Mouse (Mus musculus) ZHBTc4 (cell line): Measurements from ENCODE around the gene Actg2.

Experiments
- DNase-seq: peaks from one replicate; pipeline ENCODE4 v3.0.0-alpha.2; 2011; ENCODE audit warnings: low read depth, low spot score

Gene Actg2

DNA sequence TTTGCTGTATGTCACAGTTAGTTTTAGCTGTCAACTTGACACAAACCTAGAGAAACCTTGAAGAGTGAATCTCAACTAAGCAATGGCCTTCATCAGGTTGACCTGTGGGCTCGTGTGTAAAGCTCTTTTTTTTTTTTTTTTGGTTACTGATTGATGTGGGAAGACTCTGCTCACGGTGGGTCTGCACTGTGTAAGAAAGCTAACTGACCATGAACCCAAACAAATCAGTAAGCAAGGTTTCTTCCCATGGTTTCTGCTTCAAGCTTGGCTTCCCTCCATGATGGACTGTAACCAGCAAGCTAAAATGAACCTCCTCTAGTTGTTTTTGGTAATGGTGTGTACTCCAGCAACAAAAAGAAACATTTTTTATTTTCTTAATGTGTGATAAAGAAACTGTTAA, 56.9 kb downstream of the Actg2 start:
- no peak for DNase-seq

- no peak for DNase-seq
Measured at GRCm38 (mm10) chr6:83478628-83479027, 57.4 kb downstream of the Actg2 start.

DNA sequence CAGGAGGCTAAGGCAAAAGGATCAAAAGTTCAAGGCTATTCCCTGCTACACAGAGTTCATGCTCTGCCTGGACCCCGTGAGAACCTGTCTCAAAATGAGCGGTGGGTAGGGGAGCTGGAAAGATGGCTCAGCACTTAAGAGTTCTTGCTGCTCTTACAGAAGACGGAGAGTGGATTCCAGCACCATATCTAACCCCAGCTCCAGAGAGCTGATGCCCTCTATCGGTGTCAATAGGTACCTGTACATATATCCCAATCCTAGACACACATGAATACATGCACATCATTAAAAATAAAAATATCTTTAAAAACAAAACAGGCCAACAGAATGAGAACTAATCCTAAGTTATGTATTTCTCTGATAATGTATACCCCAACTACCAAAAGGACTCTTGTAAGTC, 57.8 kb downstream of the Actg2 start:
- DNase-seq: peak; percentile 34

DNA sequence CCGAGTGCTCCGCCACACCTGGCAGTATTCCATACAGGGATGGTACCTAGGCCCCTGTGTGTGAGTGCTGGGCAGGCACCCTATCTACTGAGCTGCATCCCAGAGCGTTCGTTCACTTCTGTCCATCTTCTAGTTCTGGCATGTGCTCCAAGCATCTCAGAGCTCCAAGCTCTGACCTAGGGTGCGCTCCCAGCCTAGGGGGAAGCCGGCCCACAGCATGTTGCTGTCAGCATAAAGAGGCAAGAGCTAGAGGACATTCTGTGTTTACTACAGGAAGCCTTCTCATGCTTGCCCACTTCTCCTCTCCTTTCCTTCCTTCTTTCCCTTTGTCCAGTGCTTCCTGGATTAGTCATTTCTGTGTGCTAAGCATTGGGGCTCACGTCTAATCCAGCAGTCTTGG, 60.6 kb downstream of the Actg2 start:
- DNase-seq: no peak

- DNase-seq: no peak
Measured at GRCm38 (mm10) chr6:83473240-83473639, 62.8 kb downstream of the Actg2 start.

DNA sequence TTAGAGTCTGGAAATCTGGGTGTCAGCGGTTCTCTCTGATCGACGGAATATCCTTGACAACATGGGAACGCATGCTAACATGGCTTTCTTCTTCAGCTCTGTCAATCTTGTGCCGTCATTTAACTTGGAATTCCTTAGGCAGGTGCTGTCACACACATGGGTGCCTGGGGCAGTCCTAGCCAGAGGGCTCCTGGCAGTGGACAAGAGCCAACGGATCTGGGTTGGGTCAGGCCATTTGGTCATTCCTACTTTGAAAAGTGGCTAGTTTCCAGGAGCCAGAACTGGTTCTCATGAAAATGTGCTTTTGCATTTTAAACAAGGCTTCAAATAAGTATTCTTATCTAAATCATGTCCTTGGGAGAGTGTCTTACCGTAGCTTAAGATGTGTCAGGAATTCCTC, 64.3 kb downstream of the Actg2 start:
- DNase-seq: no peak

GRCm38 (mm10) chr6:83464011-83464410, 72.1 kb downstream of the Actg2 start:
- DNase-seq: no peak
